Mouse (Mus musculus) gastrocnemius, adult 8-10 months (tissue): ENCODE measurements around the gene Krtap28-10. TPM values are rescaled to one million over a fixed set of nuclear protein-coding genes. Genes with fewer than 3 reads are reported as not detected.

Experiments used
- DNase-seq, 2 experiments: peaks; one replicate each; pipeline ENCODE4 v3.0.0; 2022; ENCODE audit warnings: low spot score in 2 of 2
- total RNA-seq, 4 experiments: library from RNA; stranded (reverse); gene quantifications; 2 replicates each; pipeline ENCODE4 v1.2.4; 2022

The Krtap28-10 gene
- total RNA-seq: not detected

DNA sequence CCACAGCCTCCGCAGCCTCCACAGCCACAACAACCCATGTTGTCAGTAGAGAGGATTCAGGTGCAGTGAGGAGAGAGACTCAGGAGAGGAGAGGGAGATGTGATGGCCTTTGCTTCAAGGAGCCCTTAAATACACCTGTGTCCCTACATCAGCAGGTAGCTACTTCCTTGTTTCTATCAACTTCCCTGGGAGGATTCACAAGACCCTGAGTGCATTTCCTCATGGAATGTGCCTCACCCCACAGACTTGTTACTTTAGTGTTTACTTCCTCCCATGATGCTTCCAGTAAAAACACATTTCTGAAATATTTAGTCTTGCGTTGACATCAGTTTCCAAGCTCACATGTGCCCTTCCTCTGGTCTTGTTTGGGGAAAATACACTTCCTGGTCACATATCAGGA, at the start of gene Krtap28-10:
TSS of gene Krtap28-10 (minus strand) at position 101 of the 400 bp plus-strand sequence.
- no peak for DNase-seq

GRCm38 (mm10) chr1:83091268-83091667, 49.0 kb upstream of the Krtap28-10 start:
- DNase-seq: no peak

DNA sequence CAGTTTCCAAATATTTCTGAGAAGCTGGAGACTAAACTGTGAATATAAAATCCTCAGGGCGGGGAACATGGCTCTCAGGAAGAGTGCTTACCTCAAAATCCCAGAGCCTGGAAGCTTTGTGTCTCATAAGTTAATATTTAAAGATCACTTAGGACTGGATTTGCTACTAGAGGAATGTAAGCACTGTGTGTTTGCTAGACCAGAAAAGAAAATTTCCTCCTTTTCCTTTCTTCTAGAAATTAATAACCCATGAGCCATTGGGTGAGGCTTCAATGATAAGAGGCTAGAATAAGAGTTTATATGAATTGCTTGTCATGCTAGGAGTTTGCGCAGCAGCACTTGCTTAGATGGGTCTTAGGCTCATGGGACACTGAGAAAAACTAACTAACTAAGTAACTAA, 42.5 kb upstream of the Krtap28-10 start:
- no peak for DNase-seq

DNA sequence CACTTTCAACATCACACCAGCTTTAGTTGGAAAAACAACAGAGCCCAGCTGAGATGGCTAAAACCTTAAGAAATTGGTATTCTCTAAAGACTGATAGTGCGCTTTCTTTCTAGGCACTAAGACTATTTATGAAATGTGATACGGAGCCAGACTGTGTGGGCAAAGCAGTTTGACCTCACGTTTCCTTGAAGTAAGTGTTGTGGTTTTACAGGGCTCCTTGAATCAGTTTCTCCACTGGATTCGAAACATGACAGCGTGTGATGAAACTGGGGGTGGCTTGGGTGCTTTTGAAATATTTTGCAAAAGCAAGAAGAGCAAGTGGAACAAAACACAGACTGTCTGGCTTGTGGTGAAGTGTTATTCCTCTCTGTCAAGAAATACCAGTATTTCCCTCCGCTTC, 34.7 kb upstream of the Krtap28-10 start:
- DNase-seq: no peak

DNA sequence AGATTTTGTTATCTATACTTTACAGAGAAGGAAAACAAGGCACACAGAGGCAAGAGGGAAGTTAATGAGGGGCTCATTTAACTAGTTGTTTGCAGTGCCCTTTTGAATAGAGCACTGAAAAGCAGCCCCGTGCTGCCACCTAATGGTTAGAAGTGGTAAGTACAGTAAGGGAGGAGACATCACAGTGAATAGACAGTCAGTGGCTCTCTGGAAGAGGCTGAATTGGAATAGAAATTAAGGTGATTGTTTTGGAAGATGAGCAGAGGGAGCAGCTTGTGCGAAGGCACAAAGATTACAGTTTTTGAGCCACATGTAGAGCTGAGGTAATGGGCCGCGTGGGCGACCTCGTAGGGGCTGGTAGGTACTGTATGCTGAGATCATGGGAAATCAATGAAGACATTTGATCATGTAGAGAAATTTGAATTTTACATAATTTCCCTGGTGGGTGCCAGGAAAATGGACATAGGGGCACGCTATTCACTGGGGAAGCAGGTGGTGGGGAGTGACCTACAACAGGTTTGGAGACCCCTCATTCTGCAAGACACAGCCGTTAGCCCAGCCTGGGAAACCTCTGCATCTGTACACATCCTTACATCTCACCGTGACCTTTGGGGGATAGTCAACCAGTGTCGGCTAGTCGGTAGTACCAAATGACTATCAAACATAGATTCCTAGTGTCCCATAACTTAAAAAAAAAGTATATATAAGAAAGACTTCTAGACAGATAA, 34.1 kb upstream of the Krtap28-10 start:
- no peak for DNase-seq

DNA sequence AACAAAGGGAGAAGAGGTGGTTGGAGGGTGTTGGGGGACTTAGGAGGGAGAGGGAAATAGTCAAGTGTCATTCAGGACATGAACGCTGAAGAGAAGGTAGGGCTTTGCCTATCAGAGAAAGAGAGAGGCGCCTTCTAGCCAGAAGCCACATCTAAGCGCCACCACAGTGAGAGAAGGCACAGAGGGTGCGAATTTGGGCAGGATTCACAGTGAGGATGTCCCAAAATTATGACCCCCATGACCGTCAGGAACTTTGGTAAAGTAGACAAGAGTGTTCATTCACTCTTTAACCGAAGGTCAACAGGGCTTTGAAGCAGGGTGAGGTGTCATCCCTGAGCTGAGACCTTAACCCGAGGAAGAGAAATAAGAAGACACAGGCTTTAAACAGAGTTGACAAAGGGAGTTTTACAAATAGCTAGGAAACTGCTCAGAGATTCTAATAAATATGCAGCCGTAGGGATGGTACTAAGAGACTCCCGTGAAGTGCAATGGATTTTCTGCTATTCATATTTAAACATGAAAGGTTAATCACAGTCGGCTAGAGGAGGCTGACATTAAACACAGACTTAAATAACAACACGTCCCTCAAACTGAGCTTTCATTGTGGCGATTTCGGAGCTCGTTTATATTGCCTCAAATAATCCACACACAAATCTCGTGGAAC, 33.4 kb upstream of the Krtap28-10 start:
- no peak for DNase-seq

DNA sequence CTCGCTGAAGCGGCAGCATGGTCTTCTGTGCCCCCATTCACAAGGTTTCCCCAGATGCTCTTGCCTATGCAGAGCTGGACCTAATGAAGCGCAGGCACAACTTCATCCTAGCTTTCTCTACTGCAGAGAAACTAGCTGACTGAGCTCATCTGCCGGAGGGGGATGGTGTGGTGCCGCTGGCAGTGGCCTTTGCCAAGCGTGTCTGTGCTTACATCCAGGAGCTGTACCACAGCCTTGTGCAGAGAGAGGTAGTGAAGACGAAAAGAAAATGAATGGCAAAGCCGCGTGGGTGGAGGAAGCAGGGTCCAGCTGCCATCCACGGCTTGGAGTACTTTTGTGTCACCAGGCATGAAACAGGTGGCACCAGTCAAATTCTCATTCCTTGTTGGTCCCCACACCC, 24.9 kb upstream of the Krtap28-10 start:
- no peak for DNase-seq

DNA sequence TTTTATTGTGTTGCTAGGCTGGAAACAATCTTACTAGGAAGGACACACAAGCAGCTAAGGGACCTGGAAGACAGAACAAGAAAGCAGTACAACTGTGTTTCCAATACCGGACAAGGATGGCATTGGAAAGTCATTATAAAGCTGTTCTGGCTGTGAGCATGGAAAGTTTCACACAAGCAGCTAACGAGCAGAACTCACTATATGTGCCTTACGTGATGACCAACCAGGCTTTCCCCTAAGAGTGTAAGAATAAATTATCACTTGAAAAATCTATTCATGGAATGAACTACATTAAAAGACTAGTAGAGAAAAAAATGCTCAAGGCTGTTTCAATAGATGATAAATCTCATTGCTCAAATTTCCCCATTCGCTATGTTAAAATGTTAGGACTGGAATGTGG, 24.3 kb upstream of the Krtap28-10 start:
- DNase-seq: no peak

DNA sequence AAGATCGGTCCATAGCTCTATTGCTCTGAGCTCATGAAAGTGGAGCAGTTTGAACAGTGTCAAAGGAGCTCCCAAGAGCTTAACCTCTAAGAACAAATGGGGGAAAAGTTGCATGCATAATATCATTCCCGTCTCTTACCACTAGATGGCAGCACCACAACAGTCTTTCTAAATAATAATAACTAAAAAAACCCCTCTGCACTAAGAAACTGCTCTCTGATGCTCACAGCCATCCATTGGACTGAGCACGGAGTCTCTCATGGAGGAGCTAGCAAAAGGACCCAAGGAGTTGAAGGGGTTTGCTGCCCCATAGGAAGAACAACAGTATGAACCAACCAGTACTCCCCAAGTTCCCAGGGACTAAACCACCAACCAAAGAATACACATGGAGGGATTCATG, 22.6 kb upstream of the Krtap28-10 start:
- DNase-seq: no peak

DNA sequence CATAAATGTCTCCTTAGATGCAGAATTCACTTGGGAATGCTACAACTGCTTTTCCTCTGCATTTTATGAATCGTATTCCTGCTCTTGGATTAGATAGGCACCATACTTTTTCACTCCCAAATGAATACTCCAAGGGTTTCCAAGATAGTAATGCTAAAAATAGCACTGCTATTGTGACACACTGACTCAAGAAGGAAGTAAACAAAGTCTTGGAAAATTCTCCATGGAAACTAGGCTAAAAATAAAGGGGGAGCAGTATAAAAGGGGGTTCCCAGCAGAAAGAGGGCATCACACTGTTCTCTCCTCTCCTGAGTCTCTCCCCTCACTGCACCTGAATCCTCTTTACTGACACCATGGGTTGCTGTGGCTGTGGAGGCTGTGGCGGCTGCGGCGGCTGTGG, 18.4 kb upstream of the Krtap28-10 start, which contains the start of gene Krtap28-13:
TSS of gene Krtap28-13 (plus strand) at position 288 of the 400 bp plus-strand sequence.
- DNase-seq: no peak

- no peak for DNase-seq
Measured at GRCm38 (mm10) chr1:83059278-83059677, 17.0 kb upstream of the Krtap28-10 start, which contains the start of gene A030005K14Rik. Gene A030005K14Rik (minus strand): TSS chr1:83059378.

DNA sequence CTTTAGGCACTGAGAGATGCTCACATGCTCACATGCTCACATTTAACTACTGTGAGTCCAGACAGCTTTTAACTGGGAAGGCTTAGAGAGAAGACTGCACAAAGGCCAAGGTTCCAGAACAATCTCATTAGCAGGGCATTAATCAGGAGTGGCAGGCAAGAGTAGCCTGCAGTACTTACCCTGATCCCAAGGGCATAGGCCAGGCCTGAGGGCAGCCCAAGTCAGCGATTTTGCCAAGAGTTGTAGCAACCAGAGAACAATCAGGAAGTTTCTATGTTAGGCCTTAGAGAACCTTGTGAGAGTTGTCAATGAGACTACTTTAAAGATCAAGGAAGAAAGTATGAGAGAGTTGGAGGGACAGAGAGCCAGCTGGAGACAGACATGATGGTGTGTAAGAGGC, 16.2 kb upstream of the Krtap28-10 start:
- no peak for DNase-seq

DNA sequence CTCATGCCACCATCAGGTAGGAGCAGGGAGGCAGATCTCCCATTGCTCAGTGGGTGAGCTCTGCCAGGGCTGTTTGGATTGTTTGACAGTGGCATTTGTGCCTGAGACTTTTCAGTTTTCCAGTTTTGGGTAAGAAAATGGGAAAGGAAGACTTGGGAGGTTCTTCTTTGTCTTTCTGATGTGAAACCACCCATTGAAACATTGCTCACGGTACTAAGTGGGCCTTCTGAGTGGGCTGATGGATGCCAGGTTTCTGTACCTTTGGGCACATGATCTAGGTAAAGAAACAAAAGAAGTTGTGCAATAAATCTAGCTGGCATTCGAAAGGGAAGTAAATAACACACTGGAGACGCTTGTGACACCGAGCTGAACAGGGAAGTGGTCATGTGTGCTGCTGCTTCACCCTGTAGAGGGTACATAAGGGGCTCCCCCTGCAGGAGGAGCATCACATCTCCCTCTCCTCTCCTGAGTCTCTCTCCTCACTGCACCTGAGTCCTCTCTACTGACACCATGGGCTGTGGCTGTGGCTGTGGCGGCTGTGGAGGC, 2.7 kb upstream of the Krtap28-10 start, which contains the start of gene Gm47969:
TSS of gene Gm47969 (plus strand) at position 51 of the 546 bp plus-strand sequence.
- DNase-seq: no peak

DNA sequence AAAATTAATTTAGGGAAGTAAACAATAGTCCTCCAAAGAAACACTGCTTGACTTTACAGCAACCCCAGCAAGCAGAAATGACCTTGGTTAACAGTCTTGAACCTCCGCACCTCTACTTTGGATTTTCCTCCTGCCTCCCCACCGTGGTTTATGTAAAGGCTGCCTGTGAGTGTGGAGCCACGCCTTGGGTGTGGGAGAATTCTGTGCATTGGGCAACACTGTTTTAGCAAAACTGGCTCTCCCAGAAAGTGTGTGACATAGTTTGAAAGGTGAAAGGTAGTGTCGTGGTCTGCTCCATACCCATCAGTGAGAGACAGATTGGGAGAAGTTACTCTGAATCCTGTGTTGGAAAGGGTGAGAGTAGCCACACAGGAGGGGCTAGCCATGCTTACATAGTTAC, 3.2 kb downstream of the Krtap28-10 start:
- DNase-seq: no peak

- no peak for DNase-seq
Measured at GRCm38 (mm10) chr1:83038109-83038672, 4.1 kb downstream of the Krtap28-10 start, which contains the start of gene Slc19a3. Gene Slc19a3 (minus strand): TSS chr1:83038448.

- DNase-seq: no peak
Measured at GRCm38 (mm10) chr1:83036892-83037667, 5.2 kb downstream of the Krtap28-10 start.

DNA sequence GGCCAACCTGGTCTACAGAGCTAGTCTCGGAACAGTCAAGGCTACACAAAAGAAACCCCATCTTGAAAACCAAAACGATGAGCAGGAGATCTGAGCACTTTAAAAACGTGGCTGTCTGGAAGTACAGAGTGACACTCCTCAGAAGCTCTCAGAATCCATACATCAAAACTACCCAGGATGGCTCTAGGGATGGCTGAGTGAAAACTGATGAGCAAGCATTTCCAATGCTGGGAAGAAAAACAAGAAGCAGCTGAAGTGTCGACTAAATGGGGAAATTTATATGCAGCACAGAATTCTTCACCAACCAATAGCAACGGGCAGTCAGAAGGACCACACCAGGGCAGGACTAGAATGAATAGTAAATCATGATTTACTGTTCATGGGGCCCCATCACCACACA, 7.8 kb downstream of the Krtap28-10 start:
- no peak for DNase-seq

DNA sequence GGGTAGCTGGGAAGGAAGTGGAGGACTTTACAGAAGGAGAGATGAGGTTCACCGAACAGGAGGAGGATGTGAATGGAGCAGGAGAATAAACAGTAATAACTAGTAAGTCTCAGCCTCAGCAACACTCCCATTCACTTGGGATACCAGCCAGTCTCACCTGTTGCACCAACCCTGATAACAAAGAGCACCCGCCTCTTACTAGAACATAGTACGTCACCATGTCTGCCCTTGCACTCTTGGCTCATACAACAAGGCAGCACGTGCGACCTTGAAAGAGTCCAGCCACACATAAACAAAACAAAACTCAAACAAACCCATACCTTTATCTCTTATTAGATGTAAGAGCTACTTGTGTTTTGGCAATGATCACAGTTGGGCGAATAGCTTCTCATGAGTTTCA, 9.8 kb downstream of the Krtap28-10 start:
- DNase-seq: no peak

DNA sequence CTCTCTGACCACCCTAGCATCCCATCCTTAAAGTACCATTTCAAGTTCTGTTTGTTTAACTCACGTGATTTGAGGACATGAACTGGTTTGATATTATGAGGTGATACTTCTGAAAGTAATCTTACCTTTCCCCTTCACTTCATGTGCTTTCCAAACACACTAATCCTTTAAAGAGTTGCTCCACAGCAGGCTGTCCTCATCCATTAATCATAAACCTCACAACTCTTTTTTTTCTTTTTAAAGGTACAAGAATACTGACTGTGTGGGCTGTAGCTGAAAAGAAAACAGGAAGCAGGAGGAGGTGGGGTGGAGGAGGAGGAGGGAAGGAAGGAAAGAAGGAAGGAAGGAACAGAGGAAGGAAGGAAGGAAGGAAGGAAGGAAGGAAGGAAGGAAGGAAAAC, 10.3 kb downstream of the Krtap28-10 start:
- DNase-seq: no peak

DNA sequence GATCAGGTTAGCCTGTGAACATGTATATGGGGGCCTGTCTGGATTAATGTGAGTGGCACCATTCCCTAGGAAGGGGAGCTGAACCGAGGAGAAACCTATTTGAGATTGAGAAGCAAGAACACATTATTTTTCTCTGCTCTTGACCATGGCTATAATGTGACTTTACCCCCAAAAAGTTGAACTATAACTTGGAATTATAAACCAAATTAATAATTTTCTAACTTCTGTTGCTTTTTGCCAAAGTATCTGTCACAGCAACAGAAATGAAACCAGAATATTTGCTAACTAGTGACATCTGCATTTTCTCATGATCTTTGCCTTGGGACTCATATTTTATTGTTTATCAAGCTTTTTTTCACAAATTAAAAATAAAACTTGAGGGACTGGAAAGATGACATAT, 25.7 kb downstream of the Krtap28-10 start:
- no peak for DNase-seq

- no peak for DNase-seq
Measured at GRCm38 (mm10) chr1:83015329-83015879, 26.9 kb downstream of the Krtap28-10 start.
